ENCODE assay signal across 9 mouse cellular contexts in the genomic region with DNA sequence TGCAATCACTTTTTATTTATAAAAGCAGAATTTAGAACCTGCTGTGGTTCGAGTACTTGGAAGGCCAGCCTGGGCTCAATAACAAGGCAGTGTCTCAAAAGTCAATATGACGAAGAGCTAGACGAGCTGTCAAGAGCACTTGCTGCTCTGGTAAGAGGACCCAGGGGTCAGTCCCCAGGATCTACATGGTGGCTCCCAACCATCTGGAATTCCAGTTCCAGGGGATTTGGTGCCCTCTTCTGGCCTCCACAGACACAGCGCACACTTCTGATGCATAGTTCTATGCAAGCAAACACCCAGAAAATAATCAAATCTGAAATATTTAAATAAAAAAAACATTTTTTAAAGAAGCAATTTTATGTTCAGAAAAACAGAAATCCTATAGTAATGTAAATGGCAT. TPM values are rescaled to one million over a fixed set of nuclear protein-coding genes. Genes with fewer than 3 reads are reported as not detected.
A peak's percentile ranks its signal among the peaks of the same experiment; 100 is the strongest.
DNase-seq lines count a peak whose midpoint lies in the region; ATAC-seq and TF ChIP-seq lines count a peak whose summit lies in the region.
"Had no signal": no experiment of that assay in that cellular context is flagged by ENCODE, and none has a peak within 500 bp of the region (broad histone marks: within the 10 kb centered on the region; RNA-seq: fewer than 3 reads in every experiment).

No protein-coding gene starts in this region.

- no peaks in the 10 kb centered on the region for H3K4me1 ChIP-seq in hindbrain, postnatal 0 days (ENCODE audit: insufficient read depth, low read length)
- H3K4me1 ChIP-seq in hindbrain, embryonic 16.5 days (ENCODE audit: control insufficient read depth, insufficient read depth, low read depth, low read length), result no peaks in the 10 kb centered on the region
- H3K4me1 ChIP-seq in G1E (ENCODE audit: insufficient read depth, low read depth, low read length), result peaks cover 19% of the 10 kb centered on the region
- peaks cover 16% of the 10 kb centered on the region for H3K4me1 ChIP-seq in limb, embryonic 10.5 days

- H3K9me3 ChIP-seq in hindbrain, postnatal 0 days (ENCODE audit: low read length), result no peaks in the 10 kb centered on the region
- no peaks in the 10 kb centered on the region for H3K9me3 ChIP-seq in hindbrain, embryonic 16.5 days (ENCODE audit: control insufficient read depth, low read length)
- no peaks in the 10 kb centered on the region for H3K9me3 ChIP-seq in G1E (replicated peaks)
- H3K9me3 ChIP-seq in limb, embryonic 10.5 days (replicated peaks), result no peaks in the 10 kb centered on the region
- H3K9me3 ChIP-seq: megakaryocyte, embryonic 14.5 days had no signal

- no peak overlapping the region for H3K4me2 ChIP-seq in hindbrain, postnatal 0 days (ENCODE audit: low read depth, low read length)
- no peak overlapping the region for H3K4me2 ChIP-seq in hindbrain, embryonic 16.5 days (ENCODE audit: low read length)

- H3K27ac ChIP-seq in hindbrain, postnatal 0 days, result no peak overlapping the region
- H3K27ac ChIP-seq in hindbrain, embryonic 16.5 days (ENCODE audit: low read depth, low read length), result no peak overlapping the region
- H3K27ac ChIP-seq in limb, embryonic 10.5 days, result no peak overlapping the region

- no peak for ATAC-seq in hindbrain, postnatal 0 days
- ATAC-seq in hindbrain, embryonic 16.5 days, result no peak
- ATAC-seq in G1E (ENCODE audit: extremely low read depth, insufficient number of reproducible peaks, low FRiP score, poor library complexity, severe bottlenecking), result no peak
- no peak for ATAC-seq in monocyte, adult 5-6 weeks (replicated peaks; ENCODE audit: insufficient number of reproducible peaks, low FRiP score, low TSS enrichment, poor library complexity, severe bottlenecking)
- no peak for ATAC-seq in erythroblast, adult 5-6 weeks (replicated peaks; ENCODE audit: low FRiP score, poor library complexity, severe bottlenecking)

- 97% methylated on average over 4 of the region's 4 CpGs for WGBS in hindbrain, postnatal 0 days
- 96% methylated on average over 4 of the region's 4 CpGs for WGBS in hindbrain, embryonic 16.5 days
- WGBS in limb, embryonic 10.5 days, result 94% methylated on average over 4 of the region's 4 CpGs

- H3K9ac ChIP-seq in hindbrain, postnatal 0 days (replicated peaks; ENCODE audit: low read length), result no peak overlapping the region
- no peak overlapping the region for H3K9ac ChIP-seq in hindbrain, embryonic 16.5 days (ENCODE audit: low read depth, low read length)

- no peaks in the 10 kb centered on the region for H3K27me3 ChIP-seq in hindbrain, postnatal 0 days (ENCODE audit: insufficient read depth, low read length)
- no peaks in the 10 kb centered on the region for H3K27me3 ChIP-seq in hindbrain, embryonic 16.5 days (replicated peaks; ENCODE audit: control insufficient read depth, insufficient read depth, low read length)
- H3K27me3 ChIP-seq in G1E (ENCODE audit: insufficient read depth, low read length), result no peaks in the 10 kb centered on the region
- H3K27me3 ChIP-seq in limb, embryonic 10.5 days (ENCODE audit: low read depth, poor library complexity, severe bottlenecking), result no peaks in the 10 kb centered on the region
- H3K27me3 ChIP-seq: megakaryocyte, embryonic 14.5 days had no signal

- peaks cover 4% of the 10 kb centered on the region; the same call in 1 of the 2 replicates for H3K36me3 ChIP-seq in hindbrain, postnatal 0 days (ENCODE audit: insufficient read depth, low read length)
- peaks cover 13% of the 10 kb centered on the region; the same call in 1 of the 2 replicates for H3K36me3 ChIP-seq in hindbrain, embryonic 16.5 days (ENCODE audit: control insufficient read depth, insufficient read depth, low read length)
- H3K36me3 ChIP-seq in G1E (replicated peaks), result peaks cover 74% of the 10 kb centered on the region
- H3K36me3 ChIP-seq in limb, embryonic 10.5 days, result peaks cover 67% of the 10 kb centered on the region

- peak; percentile 29 for DNase-seq in hindbrain, postnatal 0 days (ENCODE audit: low spot score)
- DNase-seq in 3134 (ENCODE audit: extremely low read depth, insufficient read length, low spot score) (peak; percentile 9), G1E (ENCODE audit: low spot score) (no peak)
- peak; percentile 46 for DNase-seq in limb, embryonic 10.5 days (ENCODE audit: low spot score)
- no peak for DNase-seq in urinary bladder, adult 2 months (ENCODE audit: low spot score)

- H3K4me3 ChIP-seq in hindbrain, postnatal 0 days (ENCODE audit: low read length), result no peak overlapping the region
- H3K4me3 ChIP-seq in hindbrain, embryonic 16.5 days (ENCODE audit: low read length), result no peak overlapping the region
- no peak overlapping the region for H3K4me3 ChIP-seq in G1E (ENCODE audit: low read depth, low read length)
- no peak overlapping the region for H3K4me3 ChIP-seq in limb, embryonic 10.5 days
- H3K4me3 ChIP-seq: megakaryocyte, embryonic 14.5 days had no signal

- peak; percentile 65 for TF ChIP-seq CTCF in hindbrain, postnatal 0 days (IDR thresholded peaks at IDR 0.05; ENCODE audit: low read depth)
- 0 out of 2 replicates have a peak, but pooled peaks have one; percentile 10 for TF ChIP-seq CTCF in G1E (IDR thresholded peaks at IDR 0.05; ENCODE audit: low read depth, low read length)

RNA-seq across cellular contexts. Expression of a gene that starts 45.0 kb away (rescaled TPM):
- total RNA-seq in hindbrain, postnatal 0 days (2014; rRNA removed), result 11.4 and 15.7 TPM in 2 replicates
- polyA plus RNA-seq in hindbrain, postnatal 0 days (2015; fragmentation: Nextera tagmentation; extraction: Ambion mirVana), result 3.2 and 3.3 TPM in 2 replicates
- 5.1 and 6.8 TPM in 2 replicates for polyA plus RNA-seq in hindbrain, embryonic 16.5 days (2015; fragmentation: Nextera tagmentation; extraction: Ambion mirVana)
- total RNA-seq in G1E (2014; fragmentation: Nextera tagmentation), result 47.7 and 55.2 TPM in 2 replicates
- total RNA-seq in G1E (2017), result 28.1 and 28.9 TPM in 2 replicates
- polyA plus RNA-seq in G1E (2012), result 2.2 and 2.8 TPM in 2 replicates
- 12.5 and 12.7 TPM in 2 replicates for polyA plus RNA-seq in limb, embryonic 10.5 days (2016; fragmentation: Nextera tagmentation; extraction: Ambion mirVana)
- total RNA-seq in monocyte, adult 5-6 weeks (2017), result 15.4 to 30.0 TPM (median 20.3 TPM) in 3 replicates
- 6.0 and 7.9 TPM in 2 replicates for polyA plus RNA-seq in urinary bladder, adult 2 months (2012; rRNA removed)
- total RNA-seq in erythroblast, adult 5-6 weeks (2015; ENCODE audit: low replicate concordance), result 5.9 and 7.7 TPM in 2 replicates
- total RNA-seq in erythroblast, adult 5-6 weeks (2017; ENCODE audit: low replicate concordance), result 5.4 and 7.4 TPM in 2 replicates

Comparison
In these comparisons a context has a peak if more than half of its experiments do, and no peak if none do; other contexts are left out.
1. DNase-seq: peak in hindbrain, postnatal 0 days (single experiment), 3134 (single experiment) and limb, embryonic 10.5 days (single experiment); none in G1E (single experiment) and urinary bladder, adult 2 months (single experiment).